Mouse (Mus musculus) ES-E14 (cell line): ENCODE measurements at regions not wholly inside any gene's neighbourhood (a gene's known extent, or its start where the extent isn't known, plus 50 kb on each side); places are given as distances from the start of the nearest gene placed in this dataset.
"Not testable (repeated sequence)": the region's sequence is repeated elsewhere in the genome, so short reads cannot be mapped to it uniquely, and the experiment has no call there.

Experiments
- CHD2 ChIP-seq: IDR thresholded peaks from 2 replicates; pipeline ENCODE4 v1.6.1; 2014; ENCODE audit warnings: mild to moderate bottlenecking, low read depth, low read length, inconsistent platforms
- HCFC1 ChIP-seq: IDR thresholded peaks from 2 replicates; pipeline ENCODE4 v1.6.1; 2012; ENCODE audit warnings: low read length, inconsistent platforms, borderline replicate concordance; ENCODE audit not compliant: insufficient read depth
- MAFK ChIP-seq: IDR thresholded peaks from 2 replicates; pipeline ENCODE4 v1.6.1; 2014; ENCODE audit warnings: mild to moderate bottlenecking, low read depth, low read length, inconsistent platforms; ENCODE audit not compliant: insufficient read depth
- ZNF384 ChIP-seq: IDR thresholded peaks from 2 replicates; pipeline ENCODE4 v1.6.1; 2012; ENCODE audit warnings: low read depth, low read length, inconsistent platforms

GRCm38 (mm10) chr8:20016082-20016840, 113.1 kb downstream of the Gm31371 start:
- not testable (repeated sequence) for TF ChIP-seq ZNF384, HCFC1, CHD2, MAFK
